Mouse (Mus musculus): ENCODE measurements around the gene Rbak.
A peak's percentile ranks its signal among the peaks of the same experiment; 100 is the strongest.

- no peak for TF ChIP-seq POLR2A (IDR thresholded peaks at IDR 0.05; ENCODE audit: control insufficient read depth, low read depth, low read length)
- TF ChIP-seq CTCF (IDR thresholded peaks at IDR 0.05; ENCODE audit: control insufficient read depth, insufficient read depth, insufficient replicate concordance, low read depth, low read length), result peak; percentile 46; the same call in 1 of the 2 replicates
These were observed 24.4 kb upstream of the Rbak start for GRCm38 (mm10) chr5:143205015-143205414.
